Mouse (Mus musculus) heart, adult 11 months (tissue): Measurements from ENCODE around the gene Slc25a23.

Experiments used
- DNase-seq: peaks from one replicate; pipeline ENCODE4 v3.0.0; 2022

The Slc25a23 gene

GRCm38 (mm10) chr17:57011236-57012141 is 48.2 kb downstream of the Slc25a23 start, which contains the start of the genes Gtf2f1 and Gm17949:
Gene Gtf2f1 (minus strand): TSS chr17:57011288.
Gene Gm17949 (plus strand): TSS chr17:57011469.
- DNase-seq = peak; percentile 100

DNA sequence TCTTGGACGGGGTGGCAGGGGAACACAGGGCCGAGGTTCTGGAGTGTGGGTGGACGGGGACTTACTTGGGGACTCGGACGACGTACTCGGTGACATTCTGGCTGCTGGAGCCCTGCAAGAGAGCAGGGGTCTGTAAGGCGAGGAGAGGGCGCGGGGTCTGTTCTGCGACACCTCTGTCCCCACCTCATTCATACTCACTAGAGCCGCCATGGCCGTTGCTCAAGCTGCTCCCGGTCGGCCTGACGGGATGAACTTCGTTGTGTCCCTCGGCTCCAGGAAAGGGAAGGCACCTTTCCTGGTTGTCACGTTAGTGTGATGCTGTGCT is 48.8 kb downstream of the Slc25a23 start:
- DNase-seq = no peak

- DNase-seq = no peak
These were observed 52.3 kb downstream of the Slc25a23 start for GRCm38 (mm10) chr17:57007137-57007905.

DNA sequence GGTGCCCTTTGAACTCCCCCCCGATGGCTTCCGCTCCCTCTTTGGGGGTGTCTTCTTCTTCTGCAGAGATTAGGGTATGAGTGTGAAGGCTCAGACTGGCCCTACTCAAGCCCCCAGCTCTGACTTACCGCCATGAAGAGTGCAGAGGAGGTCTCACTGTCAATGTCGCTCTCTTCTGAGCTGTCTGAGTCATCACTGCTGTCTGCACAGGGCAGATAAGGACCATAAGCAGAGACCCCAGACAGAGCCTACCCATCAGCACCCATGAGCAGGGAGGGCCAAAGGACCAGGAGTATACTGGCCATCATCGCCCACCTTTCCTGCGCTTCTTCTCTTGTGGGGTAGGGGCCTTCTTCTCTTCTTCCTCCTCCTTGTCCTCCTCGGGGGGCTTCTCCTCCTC is 55.7 kb downstream of the Slc25a23 start:
- DNase-seq = no peak

DNA sequence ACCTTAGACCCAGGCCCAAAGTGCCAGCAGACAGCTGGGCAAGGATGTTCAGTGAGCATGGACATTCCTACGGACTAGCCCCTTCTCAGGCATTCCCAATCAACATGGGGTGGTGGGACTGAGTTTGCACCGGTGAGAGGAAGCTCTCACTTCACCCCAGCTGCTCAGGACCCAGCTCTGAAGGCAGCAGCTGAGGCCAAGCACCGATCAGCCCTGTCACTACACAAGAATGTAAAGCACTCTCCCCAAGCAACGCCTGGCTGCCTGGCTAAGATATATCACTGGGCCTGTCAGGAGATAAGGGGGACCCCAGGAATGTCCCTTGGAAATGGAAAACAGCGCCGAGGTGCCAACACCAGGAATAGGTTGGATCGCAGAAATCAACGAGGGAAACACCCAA is 58.4 kb downstream of the Slc25a23 start:
- DNase-seq = no peak

- DNase-seq = peak; percentile 90
These were observed 59.6 kb downstream of the Slc25a23 start, which contains the start of gene Pspn for GRCm38 (mm10) chr17:56999968-57000609. Gene Pspn (minus strand): TSS chr17:57000018.

GRCm38 (mm10) chr17:56999414-56999813 is 60.2 kb downstream of the Slc25a23 start:
- peak; percentile 87 for DNase-seq

DNA sequence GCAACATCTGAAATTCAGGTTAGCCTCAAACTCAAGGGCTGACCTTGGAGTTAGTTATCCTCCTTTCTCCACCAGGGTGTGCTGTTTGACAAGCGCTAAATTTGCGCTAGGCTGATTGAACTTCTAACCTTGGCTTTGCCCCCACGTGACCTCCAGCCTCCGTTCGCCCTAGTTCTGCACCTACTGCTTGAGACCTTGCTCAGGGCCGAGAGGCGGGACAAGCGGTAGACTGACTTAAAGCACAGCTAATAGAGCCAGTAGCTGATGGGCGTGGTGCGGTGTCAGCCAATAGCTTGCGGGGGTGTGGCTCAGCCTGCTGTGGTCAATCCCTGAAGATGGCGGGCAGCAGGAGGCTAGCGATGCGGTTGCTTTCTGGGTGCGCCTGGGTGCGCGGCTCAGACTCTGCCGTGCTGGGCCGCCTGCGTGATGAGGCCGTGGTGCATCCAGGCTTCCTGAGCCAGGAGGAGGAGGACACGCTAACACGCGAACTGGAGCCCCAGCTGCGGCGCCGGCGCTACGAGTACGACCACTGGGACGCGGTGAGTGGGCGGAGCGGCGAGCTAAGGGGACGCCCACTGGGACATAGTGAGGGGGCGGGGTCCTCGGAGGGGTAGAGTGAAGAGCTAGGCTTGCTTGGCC is 62.5 kb downstream of the Slc25a23 start, which contains the start of gene Alkbh7:
Gene Alkbh7, plus strand, starts transcription at position 311 of the 639 bp plus-strand sequence.
- peak; percentile 100 for DNase-seq

- DNase-seq = no peak
These were observed 63.2 kb downstream of the Slc25a23 start for GRCm38 (mm10) chr17:56996506-56996905.

GRCm38 (mm10) chr17:56995046-56995445 is 64.6 kb downstream of the Slc25a23 start:
- DNase-seq = no peak
